Comparison of ENCODE assay signal across 8 mouse cellular contexts in the genomic region with DNA sequence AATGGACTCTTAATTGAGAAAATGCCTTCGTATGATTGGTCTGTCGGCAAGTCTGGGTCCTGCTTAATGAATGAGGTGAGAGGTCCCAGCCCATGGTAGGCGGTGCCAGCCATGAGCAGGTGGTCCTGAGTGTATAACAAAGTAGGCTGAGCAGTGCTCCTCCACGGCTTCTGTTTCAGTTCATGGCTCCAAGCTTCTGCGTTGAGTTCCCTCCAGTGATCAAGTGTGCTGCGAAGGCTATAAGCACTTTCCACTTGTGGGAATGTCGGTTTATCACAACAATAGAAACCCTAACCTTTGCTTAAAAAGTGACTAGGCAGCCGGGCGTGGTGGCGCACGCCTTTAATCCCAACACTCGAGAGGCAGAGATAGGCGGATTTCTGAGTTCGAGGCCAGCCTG.
"Had no signal": no experiment of that assay in that cellular context is flagged by ENCODE, and none has a peak within 500 bp of the region (broad histone marks: within the 10 kb centered on the region; RNA-seq: fewer than 3 reads in every experiment).

No protein-coding gene starts in this region.

- H3K9me3 ChIP-seq: limb, embryonic 15.5 days; liver, embryonic 13.5 days; midbrain, embryonic 13.5 days; stomach, embryonic 15.5 days had no signal

- H3K27ac ChIP-seq: kidney, postnatal 0 days; limb, embryonic 15.5 days; liver, embryonic 13.5 days; midbrain, embryonic 13.5 days; stomach, embryonic 15.5 days had no signal

- DNase-seq: liver, embryonic 13.5 days; lung, adult 18-20 months; right cerebral cortex, postnatal 14 days; thymus, postnatal 4 days had no signal

- H3K4me3 ChIP-seq: limb, embryonic 15.5 days; liver, embryonic 13.5 days; midbrain, embryonic 13.5 days; stomach, embryonic 15.5 days had no signal

- H3K9ac ChIP-seq: limb, embryonic 15.5 days; liver, embryonic 13.5 days; midbrain, embryonic 13.5 days; stomach, embryonic 15.5 days had no signal

- H3K27me3 ChIP-seq: limb, embryonic 15.5 days; liver, embryonic 13.5 days; midbrain, embryonic 13.5 days; stomach, embryonic 15.5 days had no signal

- H3K4me1 ChIP-seq: limb, embryonic 15.5 days; midbrain, embryonic 13.5 days; stomach, embryonic 15.5 days had no signal

- H3K36me3 ChIP-seq: limb, embryonic 15.5 days; liver, embryonic 13.5 days; midbrain, embryonic 13.5 days; stomach, embryonic 15.5 days had no signal
